In the genomic region with DNA sequence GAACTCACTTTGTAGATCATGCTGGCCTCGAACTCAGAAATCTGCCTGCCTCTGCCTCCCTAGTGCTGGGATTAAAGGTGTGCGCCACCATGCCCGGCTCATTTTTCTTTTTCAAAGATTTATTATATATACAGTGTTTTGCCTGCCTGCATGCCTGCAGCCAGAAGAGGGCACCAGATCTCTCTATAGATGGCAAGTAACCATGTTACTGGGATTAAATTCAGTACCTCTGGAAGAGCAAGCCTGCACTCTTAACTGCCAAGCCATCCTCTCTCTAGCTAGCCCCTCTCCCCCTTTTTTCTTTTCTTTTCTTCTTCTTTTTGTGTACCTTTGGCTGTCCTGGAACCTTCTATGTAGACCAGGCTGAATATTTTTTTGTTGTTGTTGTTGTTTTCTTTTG, we compare ENCODE assay signal across 8 mouse cellular contexts.
A peak's percentile ranks its signal among the peaks of the same experiment; 100 is the strongest.
DNase-seq lines count a peak whose midpoint lies in the region; ATAC-seq lines count a peak whose summit lies in the region.

No protein-coding gene starts in this region.

- no peak for ATAC-seq in cerebellum, adult (ENCODE audit: insufficient number of reproducible peaks, low FRiP score, low TSS enrichment)

- peak; percentile 72 to 73 for DNase-seq in cerebellum, adult 18-20 months
- DNase-seq in ovary, postnatal 14 days (ENCODE audit: low spot score), result peak; percentile 13
- no peak for DNase-seq in ovary, postnatal 10 days (ENCODE audit: low spot score)
- peak; percentile 65 to 72 for DNase-seq in cerebellum, postnatal 14 days
- peak; percentile 72 for DNase-seq in kidney, adult 9 months
- DNase-seq in lung, postnatal 36 days, result peak; percentile 84
- DNase-seq in thymus, postnatal 14 days, result peak; percentile 77
